Mouse (Mus musculus) midbrain, embryonic 11.5 days (tissue): ENCODE measurements at regions not wholly inside any gene's neighbourhood (a gene's known extent, or its start where the extent isn't known, plus 50 kb on each side); places are given as distances from the start of the nearest gene placed in this dataset.

Experiments
- ATAC-seq: fragments of 200-750 bp; cut with Nextera tagmentation; 2 replicates; pipeline ENCODE4 v1.8.0; 2017; ENCODE audit warnings: moderate TSS enrichment, moderate library complexity; ENCODE audit not compliant: low FRiP score
- DNase-seq: peaks from one replicate; pipeline ENCODE4 v3.0.0; 2015; ENCODE audit warnings: low spot score; ENCODE audit errors: missing footprints
- H3K27ac ChIP-seq: fragments of 300-500 bp; sonication (generic); 2 replicates; pipeline ENCODE4 v1.5.1; 2014; ENCODE audit warnings: low read depth, low read length
- H3K27me3 ChIP-seq: fragments of 300-500 bp; sonication (generic); 2 replicates; pipeline ENCODE4 v1.6.1; 2014; ENCODE audit warnings: mild to moderate bottlenecking, low read length, moderate library complexity, mixed read lengths; ENCODE audit not compliant: control insufficient read depth, insufficient read depth
- H3K36me3 ChIP-seq: fragments of 300-500 bp; sonication (generic); 2 replicates; pipeline ENCODE4 v1.6.1; 2014; ENCODE audit warnings: mild to moderate bottlenecking, low read length, moderate library complexity, mixed read lengths; ENCODE audit not compliant: control insufficient read depth, insufficient read depth
- H3K4me1 ChIP-seq: fragments of 300-500 bp; sonication (generic); 2 replicates; pipeline ENCODE4 v1.6.1; 2014; ENCODE audit warnings: low read length; ENCODE audit not compliant: control insufficient read depth, insufficient read depth
- H3K4me2 ChIP-seq: fragments of 300-500 bp; sonication (generic); 2 replicates; pipeline ENCODE4 v1.6.1; 2014; ENCODE audit warnings: mild to moderate bottlenecking, moderate library complexity
- H3K4me3 ChIP-seq: fragments of 300-500 bp; sonication (generic); 2 replicates; pipeline ENCODE4 v1.5.1; 2014; ENCODE audit warnings: low read depth, low read length
- H3K9ac ChIP-seq: fragments of 300-500 bp; sonication (generic); 2 replicates; pipeline ENCODE4 v1.6.1; 2014; ENCODE audit warnings: low read length
- H3K9me3 ChIP-seq: fragments of 300-500 bp; sonication (generic); 2 replicates; pipeline ENCODE4 v1.6.1; 2016; ENCODE audit warnings: low read length; ENCODE audit not compliant: control insufficient read depth
- WGBS: fragments of 180-500 bp; shearing (Covaris S2); extraction: QIAGEN DNeasy Blood & Tissue Kit; methylation state at CpG from one replicate; pipeline ENCODE4 v1.1.7; 2014; 5-methylcytosine and 5-hydroxymethylcytosine counted together

GRCm38 (mm10) chr6:147822215-147822614, 224.8 kb upstream of the Far2 start:
- H3K27me3 ChIP-seq, result no peaks in the 10 kb centered on the region
- no peak overlapping the region for H3K4me3 ChIP-seq
- no peak overlapping the region for H3K4me2 ChIP-seq
- ATAC-seq (0 out of 2 replicates have a peak, but pooled peaks have one; percentile 54), DNase-seq (no peak)
- H3K9ac ChIP-seq, result no peak overlapping the region
- 58% methylated on average over 4 of the region's 4 CpGs for WGBS
- no peaks in the 10 kb centered on the region for H3K36me3 ChIP-seq
- no peak overlapping the region for H3K27ac ChIP-seq
- no peaks in the 10 kb centered on the region for H3K9me3 ChIP-seq
- H3K4me1 ChIP-seq, result no peaks in the 10 kb centered on the region

- H3K4me1 ChIP-seq, result no peaks in the 10 kb centered on the region
- H3K36me3 ChIP-seq, result no peaks in the 10 kb centered on the region
- ATAC-seq, result no peak
- H3K4me2 ChIP-seq, result no peak overlapping the region
- DNase-seq, result no peak
- no peak overlapping the region for H3K9ac ChIP-seq
- no peak overlapping the region for H3K27ac ChIP-seq
- H3K27me3 ChIP-seq, result no peaks in the 10 kb centered on the region
- no peaks in the 10 kb centered on the region for H3K9me3 ChIP-seq
- no peak overlapping the region for H3K4me3 ChIP-seq
- 65% methylated on average over 3 of the region's 3 CpGs for WGBS
Observed at GRCm38 (mm10) chr6:147832521-147832920, 214.5 kb upstream of the Far2 start.

- WGBS, result 82% methylated on average over 3 of the region's 3 CpGs
- DNase-seq (no peak), ATAC-seq (no peak)
- Histone ChIP-seq H3K27ac (no peak overlapping the region), H3K4me3 (no peak overlapping the region), H3K9me3 (no peaks in the 10 kb centered on the region), H3K4me1 (no peaks in the 10 kb centered on the region), H3K9ac (no peak overlapping the region), H3K4me2 (no peak overlapping the region), H3K36me3 (no peaks in the 10 kb centered on the region), H3K27me3 (no peaks in the 10 kb centered on the region)
Observed at GRCm38 (mm10) chr6:147833501-147833900, 213.6 kb upstream of the Far2 start.

- Histone ChIP-seq H3K27me3 (no peaks in the 10 kb centered on the region), H3K4me3 (no peak overlapping the region), H3K36me3 (no peaks in the 10 kb centered on the region), H3K9ac (no peak overlapping the region), H3K9me3 (no peaks in the 10 kb centered on the region), H3K27ac (no peak overlapping the region), H3K4me1 (no peaks in the 10 kb centered on the region), H3K4me2 (no peak overlapping the region)
- WGBS, result 83% methylated on average over 5 of the region's 5 CpGs
- DNase-seq (no peak), ATAC-seq (no peak)
Observed at GRCm38 (mm10) chr6:147838846-147839245, 208.2 kb upstream of the Far2 start.

GRCm38 (mm10) chr6:147849988-147850387, 197.1 kb upstream of the Far2 start:
- Histone ChIP-seq H3K4me1 (no peaks in the 10 kb centered on the region), H3K9me3 (no peaks in the 10 kb centered on the region), H3K27ac (no peak overlapping the region), H3K27me3 (no peaks in the 10 kb centered on the region), H3K4me3 (no peak overlapping the region), H3K36me3 (no peaks in the 10 kb centered on the region), H3K4me2 (no peak overlapping the region), H3K9ac (no peak overlapping the region)
- DNase-seq (no peak), ATAC-seq (no peak)
- 84% methylated on average over 2 of the region's 2 CpGs for WGBS

- Histone ChIP-seq H3K9me3 (no peaks in the 10 kb centered on the region), H3K4me2 (no peak overlapping the region), H3K27me3 (no peaks in the 10 kb centered on the region), H3K4me1 (no peaks in the 10 kb centered on the region), H3K27ac (no peak overlapping the region), H3K36me3 (no peaks in the 10 kb centered on the region), H3K9ac (no peak overlapping the region), H3K4me3 (no peak overlapping the region)
- DNase-seq, result no peak
- ATAC-seq, result no peak
- WGBS, result 58% methylated on average over 2 of the region's 2 CpGs
Observed at GRCm38 (mm10) chr6:147861116-147861515, 185.9 kb upstream of the Far2 start.

GRCm38 (mm10) chr6:147871033-147871432, 176.0 kb upstream of the Far2 start:
- Histone ChIP-seq H3K9ac (no peak overlapping the region), H3K4me2 (no peak overlapping the region), H3K9me3 (no peaks in the 10 kb centered on the region), H3K4me3 (no peak overlapping the region), H3K36me3 (no peaks in the 10 kb centered on the region), H3K4me1 (no peaks in the 10 kb centered on the region), H3K27me3 (no peaks in the 10 kb centered on the region), H3K27ac (no peak overlapping the region)
- ATAC-seq, result no peak
- WGBS, result 88% methylated on average over 3 of the region's 3 CpGs
- DNase-seq, result no peak

- ATAC-seq (no peak), DNase-seq (no peak)
- Histone ChIP-seq H3K4me1 (no peaks in the 10 kb centered on the region), H3K4me2 (no peak overlapping the region), H3K36me3 (no peaks in the 10 kb centered on the region), H3K9ac (no peak overlapping the region), H3K4me3 (no peak overlapping the region), H3K27me3 (no peaks in the 10 kb centered on the region), H3K9me3 (no peaks in the 10 kb centered on the region), H3K27ac (no peak overlapping the region)
- WGBS, result 79% methylated on average over 3 of the region's 3 CpGs
Observed at GRCm38 (mm10) chr6:147873173-147873572, 173.9 kb upstream of the Far2 start.

GRCm38 (mm10) chr6:147878485-147878884, 168.6 kb upstream of the Far2 start:
- no peaks in the 10 kb centered on the region for H3K4me1 ChIP-seq
- H3K9me3 ChIP-seq, result no peaks in the 10 kb centered on the region
- H3K27ac ChIP-seq, result no peak overlapping the region
- ATAC-seq (no peak), DNase-seq (no peak)
- H3K4me3 ChIP-seq, result no peak overlapping the region
- 81% methylated on average over 3 of the region's 3 CpGs for WGBS
- no peaks in the 10 kb centered on the region for H3K27me3 ChIP-seq
- no peaks in the 10 kb centered on the region for H3K36me3 ChIP-seq
- H3K4me2 ChIP-seq, result no peak overlapping the region
- H3K9ac ChIP-seq, result no peak overlapping the region

GRCm38 (mm10) chr6:147885902-147886301, 161.2 kb upstream of the Far2 start:
- Histone ChIP-seq H3K4me3 (no peak overlapping the region), H3K27me3 (no peaks in the 10 kb centered on the region), H3K27ac (no peak overlapping the region), H3K4me2 (no peak overlapping the region), H3K36me3 (no peaks in the 10 kb centered on the region), H3K4me1 (no peaks in the 10 kb centered on the region), H3K9me3 (no peaks in the 10 kb centered on the region), H3K9ac (no peak overlapping the region)
- 90% methylated on average over 4 of the region's 4 CpGs for WGBS
- no peak for DNase-seq
- no peak for ATAC-seq
